8 mouse cellular contexts compared by ENCODE assay signal in genomic region chr11:50238324-50238723, GRCm38 (mm10). TPM values are rescaled to one million over a fixed set of nuclear protein-coding genes. Genes with fewer than 3 reads are reported as not detected.
DNase-seq lines count a peak whose midpoint lies in the region; ATAC-seq and TF ChIP-seq lines count a peak whose summit lies in the region.

TSS of gene Ltc4s (minus strand) at chr11:50238616.

- ATAC-seq in liver, embryonic 15.5 days (ENCODE audit: insufficient read depth): no peak
- ATAC-seq in stomach, postnatal 0 days (ENCODE audit: low FRiP score, low TSS enrichment): peak; percentile 63

- peak within 1 kb of the TSS; percentile 98 for H3K4me2 ChIP-seq in liver, embryonic 15.5 days
- H3K4me2 ChIP-seq in stomach, postnatal 0 days (replicated peaks; ENCODE audit: low read depth): peak within 1 kb of the TSS; percentile 97

- no peak for DNase-seq in layer of hippocampus, postnatal 14 days (ENCODE audit: low spot score in 2 of 2)
- DNase-seq in layer of hippocampus, postnatal 36 days: no peak
- no peak for DNase-seq in embryonic facial prominence, embryonic 10.5 days (ENCODE audit: low spot score)
- no peak for DNase-seq in hindbrain, embryonic 10.5 days (ENCODE audit: low spot score)
- DNase-seq in stomach, postnatal 0 days (ENCODE audit: low spot score): peak; percentile 74
- DNase-seq in testis, postnatal 14 days (ENCODE audit: low spot score): no peak
- DNase-seq in gastrocnemius, postnatal 10 days: no peak

- H3K4me1 ChIP-seq in embryonic facial prominence, embryonic 10.5 days: peaks cover 26% of the 10 kb centered on the region
- peaks cover 22% of the 10 kb centered on the region for H3K4me1 ChIP-seq in hindbrain, embryonic 10.5 days (replicated peaks)
- peaks cover 49% of the 10 kb centered on the region for H3K4me1 ChIP-seq in liver, embryonic 15.5 days (replicated peaks)
- 0 out of 2 replicates have a peak, but pooled peaks cover 4% of the 10 kb centered on the region for H3K4me1 ChIP-seq in stomach, postnatal 0 days (replicated peaks; ENCODE audit: control insufficient read depth, insufficient read depth)

- WGBS in embryonic facial prominence, embryonic 10.5 days: 48% methylated on average over 10 of the region's 10 CpGs
- WGBS in hindbrain, embryonic 10.5 days: 46% methylated on average over 10 of the region's 10 CpGs
- WGBS in liver, embryonic 15.5 days (ENCODE audit: insufficient replicate concordance): 15% methylated on average over 10 of the region's 10 CpGs
- WGBS in stomach, postnatal 0 days: 47% methylated on average over 10 of the region's 10 CpGs

- H3K9ac ChIP-seq in liver, embryonic 15.5 days: no peak within 1 kb of the TSS
- H3K9ac ChIP-seq in stomach, postnatal 0 days (ENCODE audit: low read length): no peak within 1 kb of the TSS

- no peak for TF ChIP-seq EP300 in stomach, postnatal 0 days (optimal IDR thresholded peaks at IDR 0.05)

- peaks cover 22% of the 10 kb centered on the region for H3K36me3 ChIP-seq in embryonic facial prominence, embryonic 10.5 days (replicated peaks)
- peaks cover 19% of the 10 kb centered on the region for H3K36me3 ChIP-seq in hindbrain, embryonic 10.5 days
- H3K36me3 ChIP-seq in liver, embryonic 15.5 days (replicated peaks): peaks cover 25% of the 10 kb centered on the region
- peaks cover 6% of the 10 kb centered on the region for H3K36me3 ChIP-seq in stomach, postnatal 0 days (ENCODE audit: control insufficient read depth, insufficient read depth, low read length)

- peak within 1 kb of the TSS; percentile 75 for H3K4me3 ChIP-seq in embryonic facial prominence, embryonic 10.5 days
- H3K4me3 ChIP-seq in hindbrain, embryonic 10.5 days: peak within 1 kb of the TSS; percentile 76
- peak within 1 kb of the TSS; percentile 70 for H3K4me3 ChIP-seq in liver, embryonic 15.5 days (replicated peaks)
- peak within 1 kb of the TSS; percentile 63; the same call in 1 of the 2 replicates for H3K4me3 ChIP-seq in stomach, postnatal 0 days (ENCODE audit: low read depth, low read length)

- H3K27ac ChIP-seq in embryonic facial prominence, embryonic 10.5 days (replicated peaks): no peak within 1 kb of the TSS
- H3K27ac ChIP-seq in hindbrain, embryonic 10.5 days: no peak within 1 kb of the TSS
- no peak within 1 kb of the TSS; the same call in 1 of the 2 replicates for H3K27ac ChIP-seq in liver, embryonic 15.5 days (replicated peaks)
- peak within 1 kb of the TSS; percentile 24; the same call in 1 of the 2 replicates for H3K27ac ChIP-seq in stomach, postnatal 0 days (replicated peaks)

- no peak for TF ChIP-seq CTCF in stomach, postnatal 0 days (IDR thresholded peaks at IDR 0.05; ENCODE audit: low read depth)

- peaks cover 55% of the 10 kb centered on the region for H3K27me3 ChIP-seq in embryonic facial prominence, embryonic 10.5 days (replicated peaks; ENCODE audit: low read depth, poor library complexity, severe bottlenecking)
- H3K27me3 ChIP-seq in hindbrain, embryonic 10.5 days (ENCODE audit: insufficient read depth, poor library complexity, severe bottlenecking): peaks cover 51% of the 10 kb centered on the region
- H3K27me3 ChIP-seq in liver, embryonic 15.5 days: peaks cover 14% of the 10 kb centered on the region
- H3K27me3 ChIP-seq in stomach, postnatal 0 days (ENCODE audit: control insufficient read depth, insufficient read depth, low read length): no peaks in the 10 kb centered on the region

- H3K9me3 ChIP-seq in embryonic facial prominence, embryonic 10.5 days: no peaks in the 10 kb centered on the region
- H3K9me3 ChIP-seq in hindbrain, embryonic 10.5 days: no peaks in the 10 kb centered on the region
- H3K9me3 ChIP-seq in liver, embryonic 15.5 days (replicated peaks): no peaks in the 10 kb centered on the region
- H3K9me3 ChIP-seq in stomach, postnatal 0 days (ENCODE audit: control insufficient read depth, low read length): no peaks in the 10 kb centered on the region

RNA-seq across cellular contexts. Expression of gene Ltc4s, which starts in this region (rescaled TPM):
- 10 to 100 TPM; 13.1 to 13.8 TPM for total RNA-seq in layer of hippocampus, postnatal 14 days (2021)
- total RNA-seq in layer of hippocampus, postnatal 36 days (2021): 1 to 10 TPM; 5.1 to 8.7 TPM
- polyA plus RNA-seq in embryonic facial prominence, embryonic 10.5 days (2016; fragmentation: Nextera tagmentation; extraction: Ambion mirVana): 0.75 and 1.4 TPM in 2 replicates
- 1.4 and 1.8 TPM in 2 replicates for polyA plus RNA-seq in hindbrain, embryonic 10.5 days (2016; fragmentation: Nextera tagmentation; extraction: Ambion mirVana)
- 0.46 and 0.51 TPM in 2 replicates for polyA plus RNA-seq in liver, embryonic 15.5 days (2015; fragmentation: Nextera tagmentation; extraction: Ambion mirVana)
- 13.2 and 13.8 TPM in 2 replicates for polyA plus RNA-seq in stomach, postnatal 0 days (2015; fragmentation: Nextera tagmentation; extraction: Ambion mirVana)
- total RNA-seq in gastrocnemius, postnatal 10 days (2021): 1 to 10 TPM; 2.3 to 3.9 TPM
